Mouse (Mus musculus) kidney, postnatal 0 days (tissue): ENCODE results near the gene Myo1b. TPM values are rescaled to one million over a fixed set of nuclear protein-coding genes. Genes with fewer than 3 reads are reported as not detected.

Experiments used
- ATAC-seq: fragments of 200-750 bp; cut with Nextera tagmentation; replicated peaks from 2 replicates; pipeline ENCODE4 v1.8.0; 2017; ENCODE audit warnings: low read depth, moderate number of reproducible peaks, moderate TSS enrichment, moderate library complexity; ENCODE audit not compliant: low FRiP score
- DNase-seq: peaks from one replicate; pipeline ENCODE4 v3.0.0-alpha.2; 2016; ENCODE audit warnings: low spot score
- H3K27ac ChIP-seq: fragments of 300-500 bp; sonication (generic); 2 replicates; pipeline ENCODE4 v1.5.1; 2014; ENCODE audit warnings: mild to moderate bottlenecking
- H3K27me3 ChIP-seq: fragments of 300-500 bp; sonication (generic); 2 replicates; pipeline ENCODE4 v1.6.1; 2014; ENCODE audit warnings: low read length, mixed read lengths; ENCODE audit not compliant: insufficient read depth
- H3K36me3 ChIP-seq: fragments of 300-500 bp; sonication (generic); 2 replicates; pipeline ENCODE4 v1.6.1; 2014; ENCODE audit warnings: low read length, mixed read lengths; ENCODE audit not compliant: insufficient read depth
- H3K4me1 ChIP-seq: fragments of 300-500 bp; sonication (generic); replicated peaks from 2 replicates; pipeline ENCODE4 v1.6.1; 2014; ENCODE audit warnings: antibody characterized with exemption, low read length, mixed read lengths; ENCODE audit not compliant: insufficient read depth
- H3K4me2 ChIP-seq: fragments of 300-500 bp; sonication (generic); 2 replicates; pipeline ENCODE4 v1.6.1; 2014; ENCODE audit warnings: mild to moderate bottlenecking, low read length, moderate library complexity, mixed read lengths
- H3K4me3 ChIP-seq: fragments of 300-500 bp; sonication (generic); replicated peaks from 2 replicates; pipeline ENCODE4 v1.5.1; 2014; ENCODE audit warnings: low read depth, low read length
- H3K9ac ChIP-seq: fragments of 300-500 bp; sonication (generic); 2 replicates; pipeline ENCODE4 v1.6.1; 2014; ENCODE audit warnings: low read depth, low read length
- H3K9me3 ChIP-seq: fragments of 300-500 bp; sonication (generic); replicated peaks from 2 replicates; pipeline ENCODE4 v1.6.1; 2016; ENCODE audit warnings: low read length, inconsistent platforms, mixed read lengths
- CTCF ChIP-seq: IDR thresholded peaks from 2 replicates; pipeline ENCODE4 v1.5.1; 2016; ENCODE audit warnings: antibody characterized with exemption, low read depth, mild to moderate bottlenecking, moderate library complexity
- WGBS: fragments of 180-500 bp; shearing (Covaris S2); extraction: QIAGEN DNeasy Blood & Tissue Kit; methylation state at CpG from one replicate; pipeline ENCODE4 v1.1.7; 2014; 5-methylcytosine and 5-hydroxymethylcytosine counted together
- polyA plus RNA-seq: library from polyadenylated mRNA; unstranded; fragments of >200 nt; fragmentation: Nextera tagmentation; extraction: Ambion mirVana; gene quantifications from 2 replicates; pipeline ENCODE4 v1.2.1, GENCODE M21; 2015

The Myo1b gene
- polyA plus RNA-seq, 1 experiment from 2014 or later = 58.0 TPM

DNA sequence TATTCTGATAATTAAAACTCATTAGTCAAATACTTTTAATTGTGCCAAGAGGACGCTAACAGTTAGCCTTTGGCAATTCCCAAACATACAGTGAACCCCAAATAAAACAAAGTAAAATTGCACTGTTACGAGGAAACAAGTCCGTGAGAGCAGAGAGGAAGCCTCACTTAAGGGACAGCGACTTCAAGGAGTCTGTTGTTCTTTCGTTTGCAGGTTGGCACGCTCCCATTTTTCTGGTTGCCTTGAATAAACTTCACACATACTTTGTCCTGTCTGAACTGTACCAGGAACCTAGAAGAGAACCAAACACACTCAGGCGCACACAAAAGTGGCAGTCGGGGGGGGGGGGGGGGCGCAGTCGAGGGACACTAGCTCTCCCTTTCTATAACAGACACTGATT lies 164.9 kb downstream of the Myo1b start:
- Histone ChIP-seq H3K9ac (no peak overlapping the region), H3K4me1 (no peaks in the 10 kb centered on the region), H3K27me3 (no peaks in the 10 kb centered on the region), H3K4me2 (no peak overlapping the region), H3K4me3 (no peak overlapping the region), H3K36me3 (peaks cover 22% of the 10 kb centered on the region; the same call in 1 of the 2 replicates), H3K27ac (no peak overlapping the region), H3K9me3 (no peaks in the 10 kb centered on the region)
- DNase-seq (no peak), ATAC-seq (no peak)
- no peak for TF ChIP-seq CTCF
- WGBS = 76% methylated on average over 10 of the region's 10 CpGs

DNA sequence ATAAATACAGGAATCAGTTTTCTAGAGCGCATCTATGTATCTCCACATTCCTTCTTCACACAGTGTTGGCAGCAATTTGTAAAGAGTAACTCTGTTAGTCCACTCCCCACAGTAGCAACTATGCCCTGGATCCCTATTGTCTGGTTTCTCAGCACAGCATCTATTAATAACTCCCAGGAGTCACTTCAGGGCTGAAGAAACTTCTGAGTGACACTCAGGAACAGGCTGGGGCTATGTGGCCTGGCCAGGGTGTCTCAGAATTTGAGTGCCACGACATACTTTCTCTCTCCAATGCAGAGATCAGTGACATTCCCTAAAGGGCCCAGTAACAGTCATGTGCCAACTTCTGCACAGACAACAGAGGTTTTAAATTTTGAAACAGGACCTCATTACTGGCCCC lies 167.6 kb downstream of the Myo1b start:
- H3K27ac ChIP-seq = no peak overlapping the region
- DNase-seq (no peak), ATAC-seq (no peak)
- no peak overlapping the region for H3K4me2 ChIP-seq
- H3K36me3 ChIP-seq = peaks cover 12% of the 10 kb centered on the region
- 89% methylated on average over 2 of the region's 2 CpGs for WGBS
- no peaks in the 10 kb centered on the region for H3K4me1 ChIP-seq
- TF ChIP-seq CTCF = no peak
- H3K9me3 ChIP-seq = no peaks in the 10 kb centered on the region
- H3K4me3 ChIP-seq = no peak overlapping the region
- no peak overlapping the region for H3K9ac ChIP-seq
- H3K27me3 ChIP-seq = no peaks in the 10 kb centered on the region

DNA sequence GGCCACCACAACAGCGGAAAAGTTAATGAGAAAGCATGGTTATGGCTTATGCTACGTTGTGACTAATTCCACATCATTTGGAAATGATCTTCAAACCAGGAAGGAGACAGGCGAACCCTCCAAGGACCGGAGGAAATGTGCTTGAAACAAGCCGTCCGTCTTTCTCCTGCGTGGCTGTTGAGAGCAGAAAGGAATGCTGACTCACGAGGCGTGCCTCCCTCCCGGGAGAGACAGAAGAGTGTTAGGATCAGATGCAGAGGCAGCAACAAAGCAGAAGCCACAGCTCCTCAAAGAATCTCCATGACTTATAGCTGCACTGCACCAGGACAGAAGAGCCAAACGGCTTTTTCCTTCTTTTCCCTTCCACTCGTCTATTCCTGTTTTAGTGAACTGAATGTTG lies 168.4 kb downstream of the Myo1b start:
- WGBS = 24% methylated on average over 12 of the region's 12 CpGs
- H3K27ac ChIP-seq = no peak overlapping the region
- ATAC-seq (no peak), DNase-seq (peak; percentile 61)
- TF ChIP-seq CTCF = no peak
- peaks cover 12% of the 10 kb centered on the region for H3K36me3 ChIP-seq
- H3K4me3 ChIP-seq = no peak overlapping the region
- H3K9me3 ChIP-seq = no peaks in the 10 kb centered on the region
- H3K4me2 ChIP-seq = no peak overlapping the region
- H3K4me1 ChIP-seq = no peaks in the 10 kb centered on the region
- no peak overlapping the region for H3K9ac ChIP-seq
- H3K27me3 ChIP-seq = no peaks in the 10 kb centered on the region

DNA sequence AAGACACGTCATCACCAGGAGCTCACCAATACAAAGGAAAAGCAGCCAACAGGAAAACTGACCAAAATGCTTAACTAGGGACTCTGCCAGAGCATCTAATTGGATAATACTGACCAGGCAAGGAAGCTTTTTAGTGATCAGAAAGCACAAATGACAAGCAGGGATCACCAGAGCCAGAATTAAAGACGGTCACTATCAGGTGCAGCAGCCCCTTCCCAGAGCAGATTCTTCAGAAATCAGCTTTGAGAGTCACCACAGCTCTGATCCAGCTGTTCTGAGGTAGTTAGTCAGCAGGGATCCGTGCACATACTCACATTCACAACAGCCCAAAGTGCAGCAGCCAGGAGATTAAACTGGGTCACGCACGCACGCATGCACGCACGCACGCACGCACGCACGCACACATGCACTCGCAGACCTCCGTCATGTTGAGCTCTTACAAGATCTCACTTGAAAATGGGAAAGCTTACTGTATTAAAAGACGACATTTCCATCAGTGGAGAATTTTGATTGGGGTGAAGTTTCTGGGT lies 169.1 kb downstream of the Myo1b start:
- Histone ChIP-seq H3K4me2 (no peak overlapping the region), H3K4me1 (no peaks in the 10 kb centered on the region), H3K36me3 (peaks cover 12% of the 10 kb centered on the region), H3K9me3 (no peaks in the 10 kb centered on the region), H3K4me3 (no peak overlapping the region), H3K27ac (no peak overlapping the region), H3K27me3 (no peaks in the 10 kb centered on the region), H3K9ac (no peak overlapping the region)
- peak; percentile 63; the same call in 1 of the 2 replicates for ATAC-seq
- no peak for TF ChIP-seq CTCF
- WGBS = 72% methylated on average over 15 of the region's 15 CpGs
- DNase-seq = no peak

DNA sequence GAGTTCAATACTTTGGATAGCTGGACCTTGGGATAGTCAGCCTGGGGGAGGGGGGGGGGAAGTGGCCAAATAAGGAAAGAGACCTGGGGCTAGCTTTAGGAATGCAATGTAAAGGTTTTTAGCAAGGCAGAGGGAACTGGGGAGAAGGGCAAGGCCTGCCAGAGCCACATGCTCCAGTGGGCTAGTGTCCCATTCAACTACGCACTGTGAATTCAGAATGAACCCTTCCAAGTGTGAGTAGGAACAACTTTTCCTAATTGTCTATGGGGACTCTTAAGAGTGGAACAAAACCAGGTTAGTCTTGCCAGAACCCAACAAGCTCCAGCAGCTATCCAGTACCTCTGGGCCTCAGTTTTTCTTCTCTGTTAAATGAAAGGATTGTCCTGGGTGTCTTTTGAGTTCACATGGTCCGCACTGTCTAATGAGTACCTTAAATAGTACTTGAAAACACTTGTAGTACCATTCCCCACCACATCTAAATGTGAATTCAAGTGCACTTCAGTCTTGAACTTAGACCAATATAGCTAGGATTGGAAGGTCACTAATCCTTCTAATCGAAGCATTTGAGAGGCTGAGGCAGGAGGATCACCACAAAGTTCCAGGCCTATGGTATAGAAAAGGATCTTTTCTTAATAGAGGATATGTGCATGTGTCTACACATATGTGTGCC lies 172.0 kb downstream of the Myo1b start:
- 92% methylated on average over 3 of the region's 3 CpGs for WGBS
- Histone ChIP-seq H3K36me3 (peaks cover 7% of the 10 kb centered on the region), H3K27me3 (no peaks in the 10 kb centered on the region), H3K27ac (no peak overlapping the region), H3K4me3 (no peak overlapping the region), H3K9ac (no peak overlapping the region), H3K4me1 (0 out of 2 replicates have a peak, but pooled peaks cover 3% of the 10 kb centered on the region), H3K4me2 (no peak overlapping the region), H3K9me3 (no peaks in the 10 kb centered on the region)
- ATAC-seq (no peak), DNase-seq (no peak)
- no peak for TF ChIP-seq CTCF

DNA sequence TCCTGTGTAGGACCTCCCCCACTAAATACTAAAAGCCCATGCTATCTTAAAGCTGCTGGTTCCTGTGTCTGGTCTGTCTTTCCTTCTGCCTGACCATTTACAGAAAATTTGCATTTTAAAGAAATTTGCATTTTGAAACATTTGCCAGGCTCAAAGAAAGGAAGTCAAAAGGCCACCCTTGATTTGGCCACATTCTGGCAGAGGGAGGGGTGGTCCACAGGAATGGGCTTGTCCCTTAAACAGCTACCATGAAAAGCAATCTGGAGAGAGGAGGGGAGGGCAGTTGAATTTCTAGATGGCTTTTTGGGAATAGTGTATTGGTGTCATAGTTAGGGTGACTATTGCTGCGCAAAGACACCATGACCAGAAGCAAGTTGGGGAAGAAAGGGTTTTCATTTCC lies 173.3 kb downstream of the Myo1b start:
- Histone ChIP-seq H3K4me3 (no peak overlapping the region), H3K4me2 (no peak overlapping the region), H3K36me3 (peaks cover 5% of the 10 kb centered on the region; the same call in 1 of the 2 replicates), H3K9ac (no peak overlapping the region), H3K4me1 (0 out of 2 replicates have a peak, but pooled peaks cover 3% of the 10 kb centered on the region), H3K27ac (no peak overlapping the region), H3K9me3 (no peaks in the 10 kb centered on the region), H3K27me3 (no peaks in the 10 kb centered on the region)
- ATAC-seq (no peak), DNase-seq (no peak)
- no peak for TF ChIP-seq CTCF
- 96% methylated on average over 1 of the region's 1 CpGs for WGBS
